Mouse (Mus musculus): ENCODE data around the gene Emsy.
A peak's percentile ranks its signal among the peaks of the same experiment; 100 is the strongest.

Emsy gene

DNA sequence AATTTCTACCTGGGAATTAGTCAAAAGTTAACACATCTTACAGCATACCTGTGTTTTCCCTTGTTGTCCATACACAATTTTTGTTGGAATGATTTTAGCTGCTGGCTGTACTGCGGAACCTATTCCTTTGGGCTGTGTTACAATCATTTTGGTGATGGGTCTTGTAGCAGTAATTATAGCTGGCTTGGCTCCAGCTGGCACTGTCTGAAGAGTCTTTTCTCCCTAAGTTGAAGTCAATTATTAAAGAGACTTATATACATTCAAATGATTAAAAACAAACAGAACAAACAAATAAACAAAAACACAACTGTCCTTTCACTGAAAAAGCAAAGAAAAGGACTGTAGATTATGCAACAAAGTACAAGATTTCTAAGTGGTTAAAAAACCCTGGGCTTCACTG lies 43.6 kb downstream of the Emsy start:
- TF ChIP-seq GATA4 (IDR thresholded peaks at IDR 0.05; ENCODE audit: insufficient replicate concordance, low read length): no peak

GRCm38 (mm10) chr7:98608520-98608919 lies 48.1 kb downstream of the Emsy start:
- TF ChIP-seq GATA4 (IDR thresholded peaks at IDR 0.05; ENCODE audit: insufficient replicate concordance, low read length): no peak

GRCm38 (mm10) chr7:98607158-98607557 lies 49.4 kb downstream of the Emsy start:
- no peak for TF ChIP-seq GATA4 (IDR thresholded peaks at IDR 0.05; ENCODE audit: insufficient replicate concordance, low read length)

GRCm38 (mm10) chr7:98601715-98602114 lies 54.9 kb downstream of the Emsy start:
- no peak for TF ChIP-seq GATA4 (IDR thresholded peaks at IDR 0.05; ENCODE audit: insufficient replicate concordance, low read length)

DNA sequence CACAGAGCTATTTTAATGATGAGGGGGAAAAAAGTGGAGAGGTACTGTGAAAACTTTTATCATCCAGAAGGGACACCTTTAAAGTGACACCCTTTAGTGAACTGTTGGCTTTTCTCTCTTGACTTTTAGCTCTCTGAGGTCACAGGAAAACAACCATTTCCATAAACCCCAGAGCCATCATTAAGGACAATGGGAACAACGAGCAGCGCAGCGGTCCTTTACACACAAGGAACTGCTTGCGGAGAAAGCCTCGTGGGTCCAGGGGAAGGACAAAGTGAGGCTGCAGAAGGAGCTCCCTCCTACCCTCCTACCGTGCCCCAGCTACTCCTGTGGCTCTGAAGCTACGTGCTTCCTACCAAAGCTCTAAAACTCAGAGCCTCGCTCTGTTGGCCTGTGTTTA lies 59.2 kb downstream of the Emsy start:
- TF ChIP-seq GATA4 (IDR thresholded peaks at IDR 0.05; ENCODE audit: insufficient replicate concordance, low read length): no peak

DNA sequence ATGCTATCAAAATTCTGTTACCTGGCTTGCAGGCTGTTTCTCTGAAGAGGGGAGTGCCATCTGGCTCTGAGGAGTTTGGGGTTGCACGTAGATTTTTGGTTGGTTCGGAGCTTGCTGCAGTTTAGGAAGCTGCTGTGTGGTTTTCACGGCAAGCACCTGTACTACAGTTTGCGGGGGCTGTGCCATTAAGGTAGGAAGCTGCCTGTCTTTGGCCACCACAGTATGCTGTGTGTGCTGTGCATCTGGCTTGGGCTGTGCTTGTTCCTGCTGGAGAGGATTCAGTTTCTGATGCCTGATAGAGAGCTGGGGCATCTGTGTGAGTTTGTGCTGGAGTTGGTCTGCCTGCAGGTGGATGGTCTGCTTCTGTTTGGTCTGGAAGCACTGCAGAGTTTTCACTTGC lies 61.9 kb downstream of the Emsy start:
- no peak for TF ChIP-seq GATA4 (IDR thresholded peaks at IDR 0.05; ENCODE audit: insufficient replicate concordance, low read length)

GRCm38 (mm10) chr7:98593276-98593675 lies 63.3 kb downstream of the Emsy start:
- no peak for TF ChIP-seq GATA4 (IDR thresholded peaks at IDR 0.05; ENCODE audit: insufficient replicate concordance, low read length)

GRCm38 (mm10) chr7:98589028-98589427 lies 67.6 kb downstream of the Emsy start:
- no peak for TF ChIP-seq GATA4 (IDR thresholded peaks at IDR 0.05; ENCODE audit: insufficient replicate concordance, low read length)

DNA sequence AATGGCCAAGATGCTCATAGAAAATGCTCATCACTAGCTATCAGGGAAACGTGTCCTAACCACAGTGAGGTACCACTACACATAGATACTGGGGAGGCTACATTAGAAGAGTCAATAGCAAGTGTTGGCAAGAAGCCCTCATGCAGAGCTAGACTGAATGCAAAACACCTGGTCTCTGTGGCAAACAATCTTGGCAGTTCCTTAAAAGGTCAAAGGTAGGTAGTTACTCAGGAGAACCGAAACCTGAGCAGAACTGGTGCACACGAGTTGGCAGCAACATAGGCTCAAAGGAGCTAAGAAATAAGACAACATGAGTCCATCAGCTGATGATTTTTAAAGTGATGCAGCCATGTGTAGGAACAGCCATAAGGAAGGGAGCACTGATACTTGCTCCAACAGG lies 70.3 kb downstream of the Emsy start:
- no peak for TF ChIP-seq GATA4 (IDR thresholded peaks at IDR 0.05; ENCODE audit: insufficient replicate concordance, low read length)

GRCm38 (mm10) chr7:98584555-98584954 lies 72.0 kb downstream of the Emsy start:
- no peak for TF ChIP-seq GATA4 (IDR thresholded peaks at IDR 0.05; ENCODE audit: insufficient replicate concordance, low read length)

DNA sequence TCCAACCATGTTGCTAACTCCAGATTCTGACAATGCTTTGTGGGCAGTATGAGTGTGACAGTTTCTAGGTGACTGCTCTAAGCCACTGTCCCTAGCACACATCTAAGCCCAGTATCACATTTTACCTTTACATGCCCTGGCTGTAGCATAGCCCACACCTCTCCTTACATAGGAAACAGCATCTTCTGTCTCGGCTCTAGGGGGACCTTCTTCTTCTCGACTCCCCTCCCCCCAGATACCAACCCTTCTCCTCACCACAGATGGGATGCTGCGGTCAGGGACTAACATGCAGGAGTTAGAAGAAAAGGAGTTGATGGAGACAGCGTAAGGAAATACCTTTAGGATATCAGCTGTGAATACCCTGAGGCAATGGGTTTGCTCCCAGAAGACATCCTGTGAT lies 75.3 kb downstream of the Emsy start:
- no peak for TF ChIP-seq GATA4 (IDR thresholded peaks at IDR 0.05; ENCODE audit: insufficient replicate concordance, low read length)

- TF ChIP-seq GATA4 (IDR thresholded peaks at IDR 0.05; ENCODE audit: insufficient replicate concordance, low read length): no peak
Measured at GRCm38 (mm10) chr7:98580441-98580840, 76.1 kb downstream of the Emsy start.

DNA sequence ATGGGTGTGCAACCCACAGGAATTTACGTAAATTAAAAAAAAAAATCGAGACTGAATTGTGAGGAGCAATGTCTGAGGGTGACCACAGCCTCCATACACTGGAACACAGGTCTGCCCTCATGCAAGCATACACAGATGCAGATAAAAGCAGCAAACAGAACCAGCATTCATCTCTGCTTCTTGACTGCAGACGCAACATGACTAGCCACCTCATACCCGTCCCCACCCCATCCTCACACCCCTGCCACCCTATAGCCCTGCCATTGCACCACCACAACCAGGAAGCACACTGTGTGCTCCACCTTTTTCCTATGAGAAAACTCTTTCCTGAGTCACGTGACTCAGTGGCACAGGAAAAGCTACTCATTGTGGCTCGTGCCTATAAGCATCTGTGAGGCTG lies 76.9 kb downstream of the Emsy start:
- TF ChIP-seq GATA4 (IDR thresholded peaks at IDR 0.05; ENCODE audit: insufficient replicate concordance, low read length): no peak

- no peak for TF ChIP-seq GATA4 (IDR thresholded peaks at IDR 0.05; ENCODE audit: insufficient replicate concordance, low read length)
Measured at GRCm38 (mm10) chr7:98577461-98577860, 79.1 kb downstream of the Emsy start.

- no peak for TF ChIP-seq GATA4 (IDR thresholded peaks at IDR 0.05; ENCODE audit: insufficient replicate concordance, low read length)
Measured at GRCm38 (mm10) chr7:98575651-98576239, 80.8 kb downstream of the Emsy start.

DNA sequence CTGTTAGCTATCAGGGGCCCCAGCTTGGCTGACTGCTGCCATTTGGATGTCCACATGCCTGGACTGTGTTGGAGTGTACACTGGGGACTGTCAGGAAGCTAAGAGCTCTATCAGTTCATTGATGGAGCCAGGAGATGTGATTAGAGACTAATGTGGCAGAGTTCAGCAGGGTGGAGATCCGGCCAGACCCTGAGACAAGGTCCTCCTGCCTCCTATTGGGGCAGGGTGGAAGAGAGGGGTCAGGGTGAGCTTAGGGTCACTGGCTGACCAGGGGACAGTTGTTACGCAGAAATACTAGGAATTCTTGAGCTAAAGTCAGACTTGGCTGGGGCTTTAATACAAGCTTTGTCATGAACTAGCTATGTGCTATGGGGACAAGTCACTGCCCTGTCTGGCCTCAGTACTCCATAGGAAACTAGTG lies 81.8 kb downstream of the Emsy start:
- peak; percentile 74 for TF ChIP-seq GATA4 (IDR thresholded peaks at IDR 0.05; ENCODE audit: insufficient replicate concordance, low read length)

- TF ChIP-seq GATA4 (IDR thresholded peaks at IDR 0.05; ENCODE audit: insufficient replicate concordance, low read length): no peak
Measured at GRCm38 (mm10) chr7:98574271-98574670, 82.3 kb downstream of the Emsy start.

Data from liver, adult (tissue).